Mouse (Mus musculus) kidney, adult 2 months (tissue): ENCODE results near the gene Cox8a. TPM values are rescaled to one million over a fixed set of nuclear protein-coding genes. Genes with fewer than 3 reads are reported as not detected.

Source experiments
- DNase-seq: peaks from one replicate; pipeline ENCODE4 v3.0.0; 2021
- H3K27ac ChIP-seq: fragments of 200-500 bp; 2 replicates; pipeline ENCODE4 v1.5.1; 2012; ENCODE audit warnings: low read depth, low read length, control low read depth, inconsistent platforms; ENCODE audit not compliant: insufficient read depth
- H3K27me3 ChIP-seq: fragments of 200-500 bp; replicated peaks from 2 replicates; pipeline ENCODE4 v1.6.1; 2012; ENCODE audit warnings: mild to moderate bottlenecking, moderate library complexity, low read length, inconsistent platforms; ENCODE audit not compliant: control insufficient read depth, insufficient read depth
- H3K36me3 ChIP-seq: fragments of 200-500 bp; 2 replicates; pipeline ENCODE4 v1.6.1; 2012; ENCODE audit warnings: mild to moderate bottlenecking, moderate library complexity, low read length, inconsistent platforms; ENCODE audit not compliant: control insufficient read depth, insufficient read depth
- H3K4me1 ChIP-seq: fragments of 200-500 bp; 2 replicates; pipeline ENCODE4 v1.6.1; 2011; ENCODE audit warnings: low read length; ENCODE audit not compliant: control insufficient read depth, insufficient read depth
- H3K4me3 ChIP-seq: fragments of 200-500 bp; 2 replicates; pipeline ENCODE4 v1.5.1; 2011; ENCODE audit warnings: mild to moderate bottlenecking, low read depth, low read length, control low read depth; ENCODE audit not compliant: insufficient read depth
- CTCF ChIP-seq: fragments of 200-500 bp; conservative IDR thresholded peaks from 2 replicates; pipeline ENCODE4 v1.5.1; 2011; ENCODE audit warnings: low read depth, mild to moderate bottlenecking, control low read depth, low read length, moderate library complexity, mixed read lengths; ENCODE audit not compliant: insufficient read depth, insufficient read length
- POLR2A ChIP-seq: fragments of 200-500 bp; IDR thresholded peaks from one replicate; pipeline ENCODE4 v1.6.1; 2011; ENCODE audit warnings: low read depth, low read length, control low read depth
- WGBS: fragments of 180-500 bp; shearing (Covaris S2); methylation state at CpG from one replicate; pipeline ENCODE4 v1.1.7; 2018; 5-methylcytosine and 5-hydroxymethylcytosine counted together
- polyA plus RNA-seq: library from polyadenylated mRNA; depleted of rRNA; stranded (reverse); fragments of >200 nt; gene quantifications from 2 replicates; pipeline ENCODE4 v1.2.3, GENCODE M21; 2012

Cox8a gene
- polyA plus RNA-seq, 1 experiment = 3,607 TPM

DNA sequence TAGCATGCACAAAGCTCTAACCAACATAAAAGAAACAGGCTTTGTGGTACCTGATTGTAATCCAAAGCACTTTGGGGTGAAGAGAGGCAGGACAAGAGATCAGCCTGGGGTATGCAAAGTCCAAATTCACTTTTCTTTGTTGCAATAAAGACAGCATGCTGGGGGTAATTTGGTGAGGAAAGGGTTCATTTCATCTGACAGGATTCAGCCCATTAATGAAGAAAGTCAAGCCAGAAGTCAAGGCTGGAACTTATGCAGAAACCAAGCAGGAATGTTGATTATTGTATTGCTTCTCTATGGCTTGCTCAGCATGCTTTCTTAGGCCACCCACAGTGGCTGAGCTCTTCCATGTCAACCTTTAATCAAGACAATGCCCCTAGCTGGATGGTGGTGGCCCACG is 44.1 kb upstream of the Cox8a start:
- H3K27me3 ChIP-seq = no peaks in the 10 kb centered on the region
- DNase-seq = no peak
- H3K27ac ChIP-seq = no peak overlapping the region
- TF ChIP-seq CTCF (no peak), POLR2A (no peak)
- 97% methylated on average over 1 of the region's 1 CpGs for WGBS
- H3K4me1 ChIP-seq = no peaks in the 10 kb centered on the region
- no peak overlapping the region for H3K4me3 ChIP-seq
- no peaks in the 10 kb centered on the region for H3K36me3 ChIP-seq

DNA sequence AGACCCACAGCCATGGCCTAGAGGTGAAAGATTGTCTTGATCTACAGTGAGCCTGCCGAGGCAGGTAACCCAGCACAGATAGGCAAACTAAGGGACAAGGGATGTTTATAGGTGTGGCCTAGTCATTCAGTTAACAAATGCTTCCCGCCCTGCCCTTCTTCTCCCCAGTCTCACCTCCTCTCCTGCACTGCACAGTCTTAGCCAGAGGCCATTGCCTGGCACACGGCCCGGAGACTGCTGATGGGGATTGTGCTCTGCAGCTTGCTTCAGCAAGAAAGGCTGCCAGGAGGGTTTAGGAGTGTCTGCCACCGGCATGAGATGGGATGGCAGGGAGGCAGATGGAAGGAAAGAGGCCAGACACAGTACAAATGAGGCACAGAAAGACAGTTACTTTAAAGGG is 40.5 kb upstream of the Cox8a start:
- no peaks in the 10 kb centered on the region for H3K4me1 ChIP-seq
- TF ChIP-seq POLR2A = no peak
- no peak for TF ChIP-seq CTCF
- H3K4me3 ChIP-seq = no peak overlapping the region
- H3K36me3 ChIP-seq = no peaks in the 10 kb centered on the region
- no peak overlapping the region for H3K27ac ChIP-seq
- H3K27me3 ChIP-seq = no peaks in the 10 kb centered on the region
- 63% methylated on average over 5 of the region's 5 CpGs for whole genome bisulfite sequencing
- peak; percentile 38 for DNase-seq

DNA sequence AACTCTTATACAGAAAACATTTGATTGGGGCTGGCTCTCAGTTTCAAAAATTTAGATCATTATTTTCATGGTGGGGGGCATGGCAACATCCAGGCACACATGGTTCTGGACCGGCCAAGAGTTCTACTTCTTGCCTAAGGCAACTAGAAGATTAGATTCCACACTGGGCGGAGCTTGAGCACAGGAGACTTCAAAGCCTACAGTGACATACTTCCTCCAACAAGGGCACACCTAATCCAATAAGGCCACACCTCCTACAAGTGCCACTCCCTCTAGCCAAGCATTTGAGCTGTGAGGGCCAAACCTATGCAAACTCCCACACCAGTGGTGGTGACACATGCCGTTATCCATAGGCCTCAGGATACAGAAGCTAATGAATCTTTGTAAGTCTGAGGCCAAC is 28.6 kb upstream of the Cox8a start:
- DNase-seq = no peak
- no peaks in the 10 kb centered on the region for H3K36me3 ChIP-seq
- H3K4me1 ChIP-seq = no peaks in the 10 kb centered on the region; the same call in 1 of the 2 replicates
- H3K27ac ChIP-seq = no peak overlapping the region
- H3K27me3 ChIP-seq = no peaks in the 10 kb centered on the region
- 76% methylated on average over 3 of the region's 3 CpGs for WGBS
- no peak overlapping the region for H3K4me3 ChIP-seq
- no peak for TF ChIP-seq CTCF

DNA sequence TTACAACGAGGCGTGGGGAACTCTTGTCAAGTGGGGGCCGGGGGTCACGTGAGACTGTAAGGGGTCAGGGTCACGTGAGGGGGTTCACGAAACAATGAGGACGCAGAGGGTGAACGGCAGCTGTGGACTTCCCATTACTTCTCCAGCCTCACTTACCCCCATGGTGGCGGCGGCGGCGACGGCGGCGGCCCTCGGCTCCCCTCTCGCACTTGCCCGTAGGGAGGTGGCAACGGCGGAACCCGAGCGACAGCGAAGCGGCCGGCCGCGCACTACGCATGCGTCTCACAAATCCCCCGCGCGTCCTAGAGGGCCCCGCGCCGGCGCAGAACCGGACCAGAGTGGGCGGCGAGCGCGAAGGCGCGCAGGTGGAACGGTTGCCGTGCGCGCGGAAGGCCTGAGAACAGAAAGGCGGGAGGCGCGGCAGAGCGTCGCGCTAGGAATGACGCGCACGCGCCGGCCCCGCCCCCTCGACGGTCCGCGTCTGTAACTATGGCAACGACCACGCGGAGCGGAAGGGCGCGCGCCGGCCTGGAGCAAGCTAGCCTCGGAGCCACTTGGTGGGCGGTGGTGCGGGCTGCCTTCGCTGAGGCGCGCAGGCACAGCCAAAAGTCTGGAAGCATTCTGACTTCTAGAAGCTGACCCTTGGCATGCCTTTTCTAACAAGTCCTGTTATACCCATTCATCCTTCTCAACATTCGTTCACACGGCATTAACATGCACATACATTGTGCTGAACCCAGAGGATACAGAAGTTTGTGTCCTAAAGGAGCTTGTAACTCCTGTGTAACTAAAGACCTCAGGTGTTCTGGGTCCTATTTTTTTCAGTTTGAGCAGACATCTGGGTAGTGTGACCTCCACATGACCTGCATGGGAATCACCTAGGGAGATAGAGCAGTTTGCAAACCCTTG is 23.6 kb upstream of the Cox8a start, which contains the start of gene Naa40:
Gene Naa40 (minus strand): TSS at position 402 of the 909 bp plus-strand sequence.
- Histone ChIP-seq H3K27ac (peak within 1 kb of the TSS; percentile 69; the same call in 1 of the 2 replicates), H3K4me3 (peak within 1 kb of the TSS; percentile 74), H3K27me3 (no peaks in the 10 kb centered on the region), H3K36me3 (no peaks in the 10 kb centered on the region), H3K4me1 (peaks cover 2% of the 10 kb centered on the region; the same call in 1 of the 2 replicates)
- WGBS = under 1% methylated on average over 80 of the region's 80 CpGs
- no peak for TF ChIP-seq POLR2A
- TF ChIP-seq CTCF = no peak
- peak; percentile 96 for DNase-seq

DNA sequence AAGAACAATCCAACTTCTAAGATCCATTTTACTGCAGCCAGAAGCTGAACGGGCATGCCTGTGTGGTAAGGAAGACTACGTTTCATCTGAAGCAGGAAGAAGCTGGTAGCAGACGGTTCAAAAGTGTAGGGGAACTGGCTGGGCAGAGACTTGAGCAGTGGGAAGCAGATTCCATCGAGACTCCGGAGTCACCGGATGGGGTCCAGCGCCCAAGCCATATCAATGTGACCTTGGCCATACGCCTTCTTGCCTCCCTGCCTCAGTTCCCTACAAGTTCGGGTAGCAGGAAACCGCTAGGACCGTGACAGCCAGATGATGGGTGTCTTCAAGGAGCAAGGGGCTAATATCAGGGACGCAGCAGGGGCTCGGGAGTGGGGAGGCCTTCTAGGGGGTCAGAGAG is 22.9 kb upstream of the Cox8a start:
- Histone ChIP-seq H3K36me3 (no peaks in the 10 kb centered on the region), H3K4me1 (peaks cover 2% of the 10 kb centered on the region; the same call in 1 of the 2 replicates), H3K27me3 (no peaks in the 10 kb centered on the region), H3K4me3 (peak overlapping the region; percentile 74), H3K27ac (peak overlapping the region; percentile 22; the same call in 1 of the 2 replicates)
- 1% methylated on average over 13 of the region's 13 CpGs for WGBS
- TF ChIP-seq CTCF (no peak), POLR2A (no peak)
- no peak for DNase-seq

DNA sequence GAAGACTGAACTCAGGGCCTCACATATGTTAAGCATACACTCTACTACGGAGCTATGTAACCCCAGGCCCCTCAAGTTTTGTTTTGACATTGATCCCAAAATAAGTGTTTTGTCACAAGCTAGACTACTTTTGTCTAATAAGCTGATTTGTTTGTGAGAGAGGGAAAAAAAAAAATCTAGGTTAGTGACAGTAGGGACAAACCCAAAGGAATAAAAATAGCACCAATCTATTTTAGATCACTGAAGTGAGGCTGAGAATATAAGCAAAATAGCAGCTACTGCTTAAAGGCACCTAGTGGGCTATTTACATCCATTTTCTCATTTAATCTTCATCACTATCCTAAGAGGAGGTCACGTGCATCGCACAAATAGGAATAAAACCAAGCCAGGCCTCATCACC is 22.2 kb upstream of the Cox8a start:
- peaks cover 2% of the 10 kb centered on the region; the same call in 1 of the 2 replicates for H3K4me1 ChIP-seq
- no peaks in the 10 kb centered on the region for H3K27me3 ChIP-seq
- DNase-seq = no peak
- 71% methylated on average over 3 of the region's 3 CpGs for WGBS
- 0 out of 2 replicates have a peak overlapping the region, but pooled peaks have one; percentile 74 for H3K4me3 ChIP-seq
- no peak overlapping the region for H3K27ac ChIP-seq
- TF ChIP-seq POLR2A = no peak
- no peak for TF ChIP-seq CTCF
- H3K36me3 ChIP-seq = no peaks in the 10 kb centered on the region

DNA sequence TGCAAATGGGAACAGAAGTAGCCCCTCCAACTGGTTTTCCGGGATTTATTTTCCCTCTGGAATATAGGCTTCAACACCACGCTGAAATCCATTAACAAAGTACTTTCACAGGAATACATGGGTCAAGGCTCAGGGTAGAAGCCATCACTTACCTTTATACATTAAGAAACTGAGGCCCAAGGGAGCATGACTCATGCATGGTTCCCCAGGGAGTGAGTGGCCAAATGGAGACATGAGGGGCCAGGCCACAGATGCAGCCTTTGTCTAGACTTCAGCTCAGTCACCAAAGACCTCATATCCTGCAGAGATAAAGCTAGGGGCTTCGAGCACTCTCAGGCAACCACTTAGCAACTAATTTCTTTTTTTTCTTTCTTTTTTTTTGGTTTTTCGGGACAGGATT is 19.3 kb upstream of the Cox8a start:
- Histone ChIP-seq H3K4me3 (no peak overlapping the region), H3K27ac (no peak overlapping the region), H3K27me3 (no peaks in the 10 kb centered on the region), H3K4me1 (peaks cover 2% of the 10 kb centered on the region; the same call in 1 of the 2 replicates), H3K36me3 (no peaks in the 10 kb centered on the region)
- DNase-seq = no peak
- WGBS = 85% methylated on average over 4 of the region's 4 CpGs
- TF ChIP-seq CTCF = no peak
- no peak for TF ChIP-seq POLR2A
